Mouse (Mus musculus) effector memory CD4-positive, alpha-beta T cell, adult 5 months (primary cell): ENCODE data around the gene Slc35a3. TPM values are rescaled to one million over a fixed set of nuclear protein-coding genes. Genes with fewer than 3 reads are reported as not detected.

Experiments
- polyA plus RNA-seq: library from polyadenylated mRNA; unstranded; fragments of 100-300 nt; shearing (Covaris generic); gene quantifications from one replicate; pipeline ENCODE4 v1.2.1, GENCODE M21; 2017

Slc35a3 gene
- polyA plus RNA-seq = 23.1 TPM

GRCm38 (mm10) chr3:116712436-116712881, at the start of gene Slc35a3:
TSS of gene Slc35a3 (minus strand) at chr3:116712831.

GRCm38 (mm10) chr3:116681160-116681559, 31.5 kb downstream of the Slc35a3 start, which contains the start of gene Gm43191:
TSS of gene Gm43191 (minus strand) at chr3:116681260.

GRCm38 (mm10) chr3:116662463-116662863, 50.2 kb downstream of the Slc35a3 start, which contains the start of gene Mfsd14a:
TSS of gene Mfsd14a (minus strand) at chr3:116662677.

Other genes starting within 250 kb of the Slc35a3 start
- gene Rtca, start 204.6 kb downstream of the Slc35a3 start, polyA plus RNA-seq = 31.0 TPM
- 10.7 TPM for gene Dbt, start 199.8 kb downstream of the Slc35a3 start, polyA plus RNA-seq
- 1.1 TPM for gene Lrrc39, start 149.9 kb downstream of the Slc35a3 start, polyA plus RNA-seq
- 3.8 TPM for gene Sass6, start 117.8 kb downstream of the Slc35a3 start, polyA plus RNA-seq
- gene Trmt13, start 98.2 kb downstream of the Slc35a3 start, polyA plus RNA-seq = 31.6 TPM
- 172 TPM for gene Mfsd14a, start 50.2 kb downstream of the Slc35a3 start, polyA plus RNA-seq
- not detected for gene Gm43191, start 31.6 kb downstream of the Slc35a3 start, polyA plus RNA-seq
- gene Agl, start 95.3 kb upstream of the Slc35a3 start, polyA plus RNA-seq = 4.9 TPM
- 19.5 TPM for gene Frrs1, start 146.6 kb upstream of the Slc35a3 start, polyA plus RNA-seq